Mouse (Mus musculus): Measurements from ENCODE around the gene Gpa33. TPM values are rescaled to one million over a fixed set of nuclear protein-coding genes. Genes with fewer than 3 reads are reported as not detected.

Gpa33 gene
- 22.9 and 30.7 TPM in 2 replicates for polyA plus RNA-seq (2012; rRNA removed)

DNA sequence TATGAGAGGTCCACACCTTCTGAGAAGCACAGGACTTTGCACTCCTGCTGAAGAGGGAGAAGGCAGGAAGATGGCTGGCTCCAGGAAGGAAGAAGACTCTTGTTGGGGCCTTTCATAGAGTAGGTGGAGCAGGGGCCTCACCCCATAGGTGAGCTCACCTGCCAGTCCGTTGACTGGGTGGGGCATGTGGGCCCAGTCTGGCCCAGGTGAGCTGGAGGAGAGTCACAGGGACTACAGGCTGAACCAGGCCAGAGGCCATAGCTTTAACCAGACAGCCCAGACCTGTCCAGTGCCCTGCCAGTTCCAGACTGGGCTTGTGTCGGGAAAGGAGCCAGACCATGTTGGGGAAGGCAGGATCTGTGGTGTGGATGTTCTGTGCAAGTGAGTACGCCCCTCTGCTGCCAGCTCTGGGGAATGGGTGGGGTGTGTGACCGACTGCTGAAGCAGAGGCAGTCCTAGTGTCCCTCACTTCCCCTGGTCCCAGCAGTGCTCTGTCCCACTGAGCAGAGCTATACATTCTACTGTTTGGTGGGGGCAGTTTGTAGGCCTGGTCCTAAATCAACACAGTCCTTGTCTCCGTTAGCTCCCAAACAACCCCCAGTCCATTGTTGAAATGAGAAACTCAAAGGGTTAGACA is at the start of gene Gpa33:
Gene Gpa33, plus strand, starts transcription at position 15 of the 637 bp plus-strand sequence.

GRCm38 (mm10) chr1:166127719-166128118 is 2.3 kb upstream of the Gpa33 start, which contains the start of gene Dusp27:
TSS of gene Dusp27 (minus strand) at chr1:166127922.

Other genes starting within 250 kb of the Gpa33 start
- 3.8 and 7.4 TPM in 2 replicates for gene Pou2f1, start 127.6 kb upstream of the Gpa33 start, polyA plus RNA-seq (2012; rRNA removed)
- 0.08 and 0.11 TPM in 2 replicates for gene Dusp27, start 2.3 kb upstream of the Gpa33 start, polyA plus RNA-seq (2012; rRNA removed)
- gene Mael, start 108.5 kb downstream of the Gpa33 start, polyA plus RNA-seq (2012; rRNA removed) = not detected in 2 replicates
- 0.02 and 0.05 TPM in 2 replicates for gene Ildr2, start 123.9 kb downstream of the Gpa33 start, polyA plus RNA-seq (2012; rRNA removed)
- gene Tada1, start 248.9 kb downstream of the Gpa33 start, polyA plus RNA-seq (2012; rRNA removed) = 3.6 and 4.3 TPM in 2 replicates